Mouse (Mus musculus) spleen, postnatal 14 days (tissue): Measurements from ENCODE around the gene Ankrd52.
"Not testable (repeated sequence)": the region's sequence is repeated elsewhere in the genome, so short reads cannot be mapped to it uniquely, and the experiment has no call there.

Experiments used
- DNase-seq, 2 experiments: peaks; one replicate each; pipeline ENCODE4 v3.0.0; 2021 to 2022; ENCODE audit warnings: low spot score in 2 of 2

Gene Ankrd52

DNA sequence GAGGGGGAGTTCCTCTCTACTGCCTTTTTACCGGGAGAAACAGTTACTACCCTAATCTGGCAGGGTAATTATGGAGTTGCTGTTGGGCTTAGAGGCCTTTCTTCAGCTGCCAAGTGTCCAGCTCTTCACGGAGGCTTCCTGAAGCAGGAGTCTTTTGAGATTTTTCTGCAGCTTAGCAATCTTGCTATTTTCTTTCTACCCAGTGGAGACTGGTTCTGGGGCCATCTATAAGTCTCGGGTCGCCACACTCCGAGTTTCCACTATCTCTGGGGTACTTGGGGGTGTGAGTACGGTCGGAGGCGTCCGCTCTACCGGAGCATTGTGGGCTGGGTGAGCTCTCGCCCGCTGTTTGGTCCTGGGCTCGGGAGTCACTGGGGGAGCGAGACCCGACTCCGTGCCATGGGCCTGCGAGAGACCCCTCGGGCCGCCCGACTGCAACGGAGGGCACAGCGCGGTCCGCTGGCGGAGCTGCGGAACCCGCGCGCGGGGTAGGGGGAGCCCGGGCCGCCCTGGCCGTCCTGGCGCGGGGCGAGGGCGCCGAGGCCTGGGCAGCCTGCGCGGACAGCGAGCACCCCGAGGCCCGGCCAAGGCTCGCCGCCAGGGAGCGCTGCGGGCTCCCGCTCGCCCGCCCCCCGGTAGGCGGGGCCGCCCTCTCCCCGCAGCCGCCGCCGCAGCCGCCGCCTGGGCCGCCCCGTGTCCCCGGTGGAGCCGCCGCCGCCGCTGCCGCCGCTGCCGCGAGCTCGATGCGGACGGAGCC is at the start of gene Ankrd52:
Ankrd52 (plus strand) TSS at position 661 of the 757 bp plus-strand sequence.
- DNase-seq, result peak; percentile 77 to 87

DNA sequence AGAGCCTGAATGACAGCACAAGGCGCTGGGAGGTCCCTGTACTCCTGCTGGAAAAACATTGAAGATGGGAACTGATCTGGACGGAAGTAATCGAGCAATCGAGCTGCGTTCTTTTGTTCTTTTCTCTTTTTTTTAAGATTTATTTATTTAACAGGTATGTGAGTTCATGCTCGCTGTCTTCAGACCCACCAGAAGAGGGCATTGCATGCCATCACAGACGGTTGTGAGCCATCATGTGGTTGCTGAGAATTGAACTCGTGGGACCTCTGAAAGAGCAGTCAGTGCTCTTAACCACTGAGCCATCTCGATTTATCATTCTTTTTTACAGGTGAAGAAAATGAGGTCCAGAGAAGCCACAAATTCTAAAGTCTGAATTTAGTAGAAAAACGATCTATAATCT is 49.3 kb upstream of the Ankrd52 start:
- no peak for DNase-seq

DNA sequence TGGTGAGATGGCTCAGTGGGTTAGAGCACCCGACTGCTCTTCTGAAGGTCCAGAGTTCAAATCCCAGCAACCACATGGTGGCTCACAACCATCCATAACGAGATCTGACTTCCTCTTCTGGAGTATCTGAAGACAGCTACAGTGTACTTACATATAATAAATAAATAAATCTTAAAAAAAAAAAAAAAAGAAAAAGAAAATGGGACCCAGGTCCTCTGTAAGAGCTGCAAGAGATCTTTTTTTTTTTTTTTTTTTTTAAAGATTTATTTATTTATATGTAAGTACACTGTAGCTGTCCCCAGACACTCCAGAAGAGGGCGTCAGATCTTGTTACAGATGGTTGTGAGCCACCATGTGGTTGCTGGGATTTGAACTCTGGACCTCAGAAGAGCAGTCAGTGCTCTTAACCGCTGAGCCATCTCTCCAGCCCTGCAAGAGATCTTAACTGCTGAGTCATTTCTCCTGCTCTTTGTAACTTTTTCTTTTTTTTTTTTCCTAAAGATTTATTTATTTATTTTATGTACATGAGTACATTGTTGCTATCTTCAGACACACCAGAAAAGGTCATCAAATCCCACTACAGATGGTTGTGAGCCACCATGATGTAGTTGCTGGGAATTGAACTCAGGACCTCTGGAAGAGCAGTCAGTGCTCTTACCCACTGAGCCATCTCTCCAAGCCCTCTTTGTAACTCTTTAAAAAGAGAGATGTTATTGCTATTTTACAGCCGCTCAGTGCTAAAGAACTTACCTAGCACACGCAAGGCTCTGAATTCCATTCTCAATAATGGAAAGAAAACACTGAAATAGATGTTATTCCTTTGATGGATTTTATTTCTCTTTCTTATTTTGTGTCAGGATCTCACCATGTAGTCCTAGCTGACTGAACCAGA is 44.3 kb upstream of the Ankrd52 start:
- not testable (repeated sequence) for DNase-seq

DNA sequence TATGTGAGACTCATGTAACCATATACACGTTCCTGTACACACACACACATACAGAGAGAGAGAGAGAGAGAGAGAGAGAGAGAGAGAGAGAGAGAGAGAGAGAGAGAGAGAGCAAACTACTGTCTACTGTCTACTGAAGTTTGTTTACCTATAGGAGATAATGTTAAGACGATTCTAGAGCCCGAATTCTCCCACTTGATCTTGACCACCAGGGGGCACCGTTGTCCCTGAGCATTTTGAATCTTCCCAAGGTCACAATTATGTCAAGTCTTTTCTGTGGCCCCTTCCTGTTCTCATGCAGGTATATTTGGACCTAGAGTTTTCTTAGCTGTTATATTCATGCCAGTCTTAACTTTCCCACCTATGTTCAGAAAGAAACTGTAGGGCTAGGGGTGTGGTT is 41.3 kb upstream of the Ankrd52 start:
- peak; percentile 77 to 86 for DNase-seq

DNA sequence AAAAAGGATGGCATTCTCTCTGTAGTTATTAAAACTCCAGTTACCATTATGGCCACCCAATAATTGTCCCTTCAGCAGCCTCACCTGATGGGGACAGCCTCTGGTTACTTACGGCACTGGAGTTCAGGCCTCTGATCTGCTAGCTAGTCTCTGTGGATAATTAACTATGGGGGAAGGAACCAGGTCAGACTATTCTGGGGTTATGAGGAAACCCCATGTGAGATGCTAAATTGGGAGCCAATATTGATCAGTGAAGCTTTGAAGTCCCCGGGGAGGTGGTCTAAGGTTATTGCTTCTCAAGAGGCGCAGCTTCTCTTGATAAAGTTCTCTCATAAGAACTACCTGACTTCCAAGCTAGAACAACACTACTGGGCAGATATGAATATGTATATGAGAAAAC is 40.7 kb upstream of the Ankrd52 start:
- no peak for DNase-seq

DNA sequence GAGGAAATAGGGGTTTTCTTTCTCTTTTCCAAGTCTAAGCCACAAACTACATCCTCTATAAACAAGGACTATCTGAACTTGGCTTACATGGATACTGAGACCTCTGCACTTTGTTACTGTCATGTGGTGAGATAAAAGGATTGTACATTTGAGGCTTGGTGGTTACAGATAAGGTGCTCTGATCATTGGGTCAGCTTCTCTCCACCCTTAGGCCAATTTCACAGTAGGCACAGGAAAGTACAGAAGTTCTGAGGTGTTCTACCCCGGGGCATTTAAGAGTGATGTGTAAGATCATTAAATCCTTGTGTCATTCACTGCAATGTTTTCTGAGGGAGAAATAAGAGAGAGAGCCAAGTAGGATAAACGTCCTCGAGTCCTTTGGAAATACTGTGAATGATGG is 40.3 kb upstream of the Ankrd52 start:
- DNase-seq, result no peak

DNA sequence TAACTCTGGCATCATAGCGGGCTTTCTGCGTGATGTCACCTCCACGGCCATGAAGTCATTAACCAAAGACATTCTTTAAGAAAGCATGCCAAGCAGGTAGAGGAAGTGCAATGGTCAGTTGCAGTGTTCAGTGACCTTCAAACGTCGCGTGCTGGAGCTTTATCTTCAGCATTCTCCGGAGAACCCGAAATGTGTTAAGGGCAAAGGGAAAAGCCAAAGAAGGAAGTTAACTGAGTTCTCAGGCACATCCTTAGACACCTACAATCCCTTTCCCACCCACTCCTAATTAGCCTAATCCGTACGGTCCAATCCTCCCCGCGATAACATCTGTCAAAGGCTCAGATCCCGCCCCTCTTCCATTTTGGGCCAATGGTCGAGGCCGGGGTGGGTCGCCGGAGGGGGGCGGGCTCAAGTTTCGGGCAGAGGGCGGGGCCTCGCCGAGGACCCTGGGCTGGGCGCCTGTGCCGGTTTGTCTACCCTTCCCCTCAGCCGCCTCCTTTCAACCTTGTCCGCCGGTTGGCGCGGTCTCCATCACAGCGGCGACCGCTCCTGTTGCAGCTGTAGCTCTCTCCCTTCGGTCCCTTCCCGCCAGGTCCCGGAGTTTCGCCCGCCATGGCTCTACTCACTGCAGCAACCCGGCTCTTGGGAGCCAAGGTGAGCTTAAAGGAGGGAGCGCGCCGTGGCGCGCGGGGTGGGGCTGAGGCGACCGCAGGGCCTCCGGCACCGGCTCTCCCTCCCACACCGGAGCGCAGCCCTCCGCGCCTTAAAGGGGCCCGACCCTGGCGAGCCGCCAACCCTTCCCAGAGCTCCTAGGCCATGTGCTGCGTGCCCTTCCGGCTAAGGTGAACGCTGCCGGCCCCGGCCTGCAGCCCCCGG is 39.4 kb upstream of the Ankrd52 start, which contains the start of gene Cs:
Cs (plus strand) TSS at position 429 of the 876 bp plus-strand sequence.
- DNase-seq, result peak; percentile 91

DNA sequence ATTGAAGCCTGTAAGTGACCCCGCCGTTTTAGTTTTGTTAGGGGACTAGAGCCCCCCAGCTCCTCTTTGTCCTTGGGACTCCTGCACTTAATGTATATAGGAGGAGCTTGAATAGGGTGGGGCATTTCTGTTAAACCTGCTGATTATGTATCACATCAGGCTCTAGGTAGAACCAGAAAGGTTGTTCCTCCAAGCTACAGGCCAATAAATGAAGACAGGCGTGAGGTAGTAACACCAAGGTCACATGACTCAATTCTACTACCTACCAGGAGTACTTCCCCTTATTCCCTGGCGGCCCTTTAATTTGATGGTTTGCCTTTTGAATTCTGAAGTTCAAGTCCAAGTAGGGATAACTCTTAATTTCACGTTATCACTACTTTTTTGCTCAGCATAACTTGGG is 38.5 kb upstream of the Ankrd52 start:
- no peak for DNase-seq

DNA sequence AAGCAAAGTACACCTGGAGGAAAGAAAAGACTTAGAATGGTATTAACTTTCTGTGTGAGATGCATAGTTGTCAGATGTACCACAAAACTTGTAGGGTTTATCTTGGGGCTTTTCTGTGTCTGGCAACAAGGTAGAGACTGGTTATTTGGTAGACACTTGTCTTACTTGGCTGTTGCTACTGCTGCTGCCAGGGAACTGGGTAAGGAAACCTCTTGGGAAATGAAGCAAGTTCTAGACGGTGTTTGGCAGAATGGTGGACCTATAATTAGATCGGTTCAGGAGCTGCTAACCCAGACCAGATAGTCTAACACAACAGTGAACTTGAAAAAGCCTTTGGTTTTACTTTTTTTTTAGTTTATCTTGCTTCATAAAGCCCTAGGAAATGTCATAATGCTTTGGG is 38.0 kb upstream of the Ankrd52 start:
- no peak for DNase-seq

DNA sequence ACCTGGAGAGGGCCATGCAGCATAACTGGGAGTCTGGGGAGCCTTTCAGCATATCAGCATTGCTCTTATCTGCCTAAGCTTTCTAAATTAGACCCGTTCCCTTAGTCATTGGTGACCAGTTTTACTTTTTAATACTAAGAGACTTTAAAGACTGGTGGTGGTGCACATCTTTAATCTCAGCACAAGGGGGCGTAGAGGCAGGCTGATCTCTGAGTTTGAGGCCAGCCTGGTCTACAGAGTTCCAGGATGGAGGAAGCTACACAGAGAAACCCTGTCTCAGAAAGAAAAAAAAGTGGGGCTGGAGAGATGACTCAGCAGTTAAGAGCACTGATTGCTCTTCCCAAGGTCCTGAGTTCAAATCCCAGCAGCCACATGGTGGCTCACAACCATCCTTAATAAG is 36.7 kb upstream of the Ankrd52 start:
- no peak for DNase-seq

DNA sequence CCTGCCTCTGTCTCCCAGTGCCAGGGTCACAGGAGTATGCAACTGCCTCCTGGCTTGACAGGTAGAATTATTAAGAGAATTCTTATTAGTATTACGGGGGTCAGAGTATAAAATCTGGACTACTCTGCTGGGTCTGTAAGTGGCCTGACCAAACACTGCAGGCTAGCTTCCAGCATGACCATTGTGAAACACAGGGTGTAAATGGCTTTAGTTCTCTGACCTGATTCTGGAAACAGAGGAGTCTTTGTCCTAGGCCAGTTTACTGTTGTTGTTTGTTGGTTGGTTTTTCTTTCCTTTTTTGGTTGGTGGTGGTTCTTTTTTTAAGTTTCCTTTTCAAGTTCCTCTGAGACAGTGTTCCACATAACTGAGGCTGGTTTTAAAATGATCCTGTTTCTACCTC is 33.5 kb upstream of the Ankrd52 start:
- DNase-seq, result no peak

DNA sequence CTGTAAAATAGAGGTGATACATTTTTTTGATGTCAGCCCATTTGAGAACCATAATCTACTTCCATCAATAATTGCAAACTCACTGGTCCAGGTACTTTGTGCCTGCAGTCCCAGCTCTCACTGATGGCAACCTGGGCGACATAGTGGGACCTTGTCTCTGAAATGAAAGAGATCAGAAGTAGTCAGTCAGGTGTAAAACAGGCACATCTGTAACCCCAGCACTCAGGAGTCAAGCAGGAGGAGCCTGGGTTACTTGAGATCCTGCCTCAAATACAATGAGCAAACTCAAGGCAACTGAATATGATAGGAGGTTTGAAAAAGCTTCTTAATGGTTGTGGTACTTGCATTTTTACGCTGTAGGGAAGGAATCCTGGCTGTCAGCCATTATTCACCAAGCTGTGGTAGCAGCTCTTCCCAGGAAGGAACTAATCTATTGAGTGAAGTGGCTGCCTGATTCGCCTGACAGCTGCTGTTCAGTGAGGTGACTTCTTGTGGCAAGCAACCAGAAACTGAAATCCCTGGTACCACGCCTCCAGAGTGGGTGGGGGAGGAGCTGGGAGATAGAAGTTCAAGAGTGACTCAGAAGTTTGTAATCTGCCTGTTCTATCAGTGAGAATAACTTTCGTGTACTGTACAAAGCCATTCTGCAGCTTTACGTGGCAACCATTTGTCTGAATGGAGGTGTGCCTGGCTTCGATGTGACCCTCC is 32.2 kb upstream of the Ankrd52 start:
- peak; percentile 38 to 45 for DNase-seq

DNA sequence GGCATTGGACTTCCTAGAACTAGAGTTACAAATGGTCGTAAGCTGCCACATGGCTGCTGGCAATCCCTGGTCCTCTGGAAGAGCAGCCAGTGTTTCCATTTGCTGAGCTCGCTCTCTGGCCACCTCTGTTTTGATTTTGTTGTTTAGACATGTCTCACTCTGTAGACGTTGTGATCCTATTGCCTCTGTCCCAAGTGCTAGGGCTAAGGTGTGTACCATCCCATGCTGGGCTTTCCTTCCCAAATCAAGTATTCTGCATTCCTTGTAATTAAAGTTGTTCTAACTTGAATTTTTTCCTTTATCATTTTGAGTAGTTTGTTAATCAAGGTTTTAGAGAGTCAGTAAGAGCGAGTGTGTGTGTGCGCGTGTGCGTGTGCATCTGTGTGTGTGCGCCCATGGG is 29.4 kb upstream of the Ankrd52 start:
- DNase-seq, result no peak

DNA sequence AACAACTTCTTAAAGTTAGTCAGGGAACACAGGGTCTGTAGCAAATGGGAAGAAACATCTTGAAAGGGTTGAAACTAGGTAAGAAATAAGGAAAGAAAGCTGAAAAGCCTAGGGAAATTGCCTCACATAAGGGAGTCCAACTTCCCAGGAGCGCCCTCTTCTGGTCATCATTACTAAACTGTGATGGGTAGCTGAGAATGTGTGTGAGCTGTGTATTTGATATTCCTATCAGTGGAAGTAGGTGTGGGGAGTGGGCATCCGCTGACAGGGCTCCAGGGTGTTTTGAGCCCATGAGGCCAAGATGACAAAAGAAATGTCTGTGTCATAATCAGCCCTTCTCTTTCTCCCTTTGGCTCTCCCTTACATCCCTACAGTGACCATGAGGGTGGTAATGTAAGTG is 18.1 kb upstream of the Ankrd52 start:
- peak in 1 of 2 experiments; percentile 55 for DNase-seq

DNA sequence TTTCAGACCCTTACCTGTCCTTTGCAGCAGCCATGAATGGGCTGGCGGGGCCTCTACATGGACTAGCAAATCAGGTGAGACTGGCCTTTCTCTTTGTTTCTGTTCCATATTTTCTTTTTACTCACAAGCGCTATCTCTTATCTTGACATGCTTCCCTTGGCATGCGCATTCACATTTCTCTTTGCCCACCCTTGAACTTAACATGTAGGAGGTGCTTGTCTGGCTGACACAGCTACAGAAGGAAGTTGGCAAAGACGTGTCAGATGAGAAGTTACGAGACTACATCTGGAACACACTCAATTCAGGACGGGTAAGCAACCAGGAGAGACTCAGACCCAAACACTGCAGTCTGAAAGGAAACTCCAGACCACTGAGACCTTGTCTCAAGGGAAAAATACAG is 17.7 kb upstream of the Ankrd52 start:
- DNase-seq, result no peak

DNA sequence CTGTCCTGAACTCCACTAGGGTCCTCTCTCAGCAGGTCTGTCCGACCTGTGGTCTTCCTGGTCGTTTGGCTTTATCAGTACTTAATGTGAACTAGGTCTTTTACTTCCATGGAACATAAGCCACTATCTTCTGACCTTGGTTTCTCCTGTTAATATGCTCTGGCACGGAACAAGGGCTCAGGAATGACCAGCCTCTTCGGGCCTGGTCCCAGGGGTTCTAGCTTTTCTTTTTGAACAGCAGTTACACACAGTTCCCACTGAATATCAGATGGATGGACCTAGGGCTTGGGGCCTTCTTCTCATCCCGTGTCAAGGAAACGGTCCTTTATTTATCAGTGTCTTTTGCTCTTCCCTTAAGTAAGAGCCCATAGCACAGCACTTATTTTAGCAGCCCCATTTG is 15.1 kb upstream of the Ankrd52 start:
- no peak for DNase-seq

DNA sequence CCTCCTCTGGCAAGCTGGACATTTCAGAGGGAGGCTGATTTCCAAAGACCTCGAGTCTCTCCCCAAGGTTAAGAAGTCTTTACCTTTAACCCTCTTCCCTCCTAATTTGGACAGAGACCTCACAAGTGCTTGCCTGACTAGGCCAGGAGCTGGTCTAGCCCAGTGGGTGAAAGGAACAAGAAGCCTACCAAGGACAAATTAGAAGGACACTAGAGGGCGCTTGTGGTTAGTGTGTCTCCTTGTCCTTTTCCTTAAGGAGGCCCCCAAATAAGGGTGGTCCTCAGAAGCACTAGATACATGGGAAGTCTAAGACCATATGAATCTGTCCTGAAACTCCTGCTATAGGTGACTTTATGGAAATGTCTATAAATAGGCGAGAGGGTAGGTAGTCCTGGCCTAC is 14.3 kb upstream of the Ankrd52 start:
- no peak for DNase-seq

DNA sequence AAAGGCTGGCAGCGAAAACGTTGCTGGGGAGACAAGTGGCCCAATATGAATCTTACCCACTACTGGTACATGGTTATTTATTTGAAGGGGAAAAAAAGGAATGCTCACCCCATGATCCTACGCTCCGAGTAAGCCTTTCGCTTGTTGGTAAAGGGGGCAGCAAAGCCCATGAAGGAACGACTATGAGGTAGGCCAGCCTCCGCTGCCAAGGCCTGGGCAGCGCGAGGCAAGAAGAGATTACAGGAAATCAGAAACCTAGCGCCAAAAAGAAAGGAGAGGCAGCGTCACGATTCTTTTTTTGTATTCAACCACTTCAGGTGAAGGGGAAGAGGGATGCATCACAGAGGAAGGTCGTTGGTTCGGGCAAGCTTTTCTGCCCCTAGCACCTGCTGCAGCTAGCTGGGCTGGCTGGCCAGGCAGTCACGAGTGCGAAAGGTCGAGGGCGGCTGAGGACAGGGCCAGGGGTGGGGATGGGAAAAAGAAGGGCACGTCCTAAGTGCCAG is 9.0 kb upstream of the Ankrd52 start:
- DNase-seq, result no peak

DNA sequence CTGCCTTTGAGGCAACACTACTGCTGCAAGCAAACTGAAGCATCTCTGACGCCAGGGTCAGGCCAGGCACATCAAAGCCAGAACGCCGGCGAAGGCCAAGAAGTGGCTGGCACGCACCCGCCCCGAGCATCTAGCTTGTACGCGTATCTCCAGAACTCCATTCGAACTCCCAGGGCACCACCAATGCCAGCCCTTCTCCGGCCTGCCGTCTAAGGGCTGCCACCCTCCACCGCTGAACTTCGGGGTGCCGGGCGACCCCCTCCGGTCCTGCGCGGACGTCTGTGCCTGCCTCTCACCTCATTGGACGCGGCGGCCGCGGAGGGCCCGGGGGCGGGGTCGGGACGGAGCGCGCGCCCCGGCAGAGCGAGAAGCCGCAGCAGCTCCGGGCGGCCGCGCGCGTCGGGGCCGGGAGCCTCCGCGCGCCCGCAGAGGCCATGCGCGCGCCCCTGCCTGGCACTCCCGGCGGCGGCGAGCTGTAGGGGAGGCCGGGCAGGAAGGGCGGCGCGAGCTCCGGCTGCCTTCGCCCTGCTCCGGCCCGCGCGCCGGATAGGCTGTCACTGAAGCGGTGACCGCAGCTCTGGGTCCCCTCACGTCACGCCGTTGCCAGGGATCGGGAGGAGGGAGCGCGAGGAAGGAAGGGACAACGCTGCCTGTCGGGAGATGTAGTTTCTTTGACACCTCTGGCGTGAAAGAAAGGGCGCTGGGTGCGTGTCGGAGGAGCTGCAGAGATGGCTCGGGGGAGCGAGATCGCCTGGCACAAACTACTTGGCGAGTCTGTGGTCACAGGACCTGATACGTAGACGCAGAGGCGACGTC is 8.3 kb upstream of the Ankrd52 start, which contains the start of gene Coq10a:
Coq10a (minus strand) TSS at position 596 of the 816 bp plus-strand sequence.
- DNase-seq, result peak; percentile 73 to 81

DNA sequence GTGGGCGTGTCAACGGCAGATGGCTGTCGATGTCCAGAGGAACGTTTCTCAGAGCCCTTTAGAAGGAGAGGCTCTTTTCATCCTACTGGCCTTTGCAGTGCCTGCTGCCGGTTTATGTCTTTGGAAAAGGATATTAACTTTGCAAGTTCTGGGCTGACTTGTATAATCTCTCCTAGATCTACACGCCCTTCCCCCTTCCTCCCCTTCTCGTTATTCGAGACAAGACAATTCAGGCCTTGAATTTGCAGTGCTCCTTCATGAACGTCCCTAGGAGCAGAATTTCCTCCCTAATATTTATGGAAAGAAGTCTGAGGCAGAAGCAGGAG is 7.7 kb upstream of the Ankrd52 start:
- DNase-seq, result no peak
